Mouse (Mus musculus) cerebellum, adult 2 months (tissue): Measurements from ENCODE around the gene 2310030G06Rik. TPM values are rescaled to one million over a fixed set of nuclear protein-coding genes. Genes with fewer than 3 reads are reported as not detected.

Source experiments
- DNase-seq, 2 experiments: peaks; one replicate each; pipeline ENCODE4 v3.0.0; 2021
- H3K27ac ChIP-seq: fragments of 200-500 bp; 2 replicates; pipeline ENCODE4 v1.5.1; 2012; ENCODE audit warnings: low read length, control low read depth, inconsistent platforms; ENCODE audit not compliant: insufficient read depth
- H3K27me3 ChIP-seq: fragments of 200-500 bp; 2 replicates; pipeline ENCODE4 v1.6.1; 2012; ENCODE audit warnings: inconsistent platforms, mild to moderate bottlenecking, low read length, moderate library complexity; ENCODE audit not compliant: control insufficient read depth, insufficient read depth
- H3K4me1 ChIP-seq: fragments of 200-500 bp; 2 replicates; pipeline ENCODE4 v1.6.1; 2011; ENCODE audit warnings: low read length; ENCODE audit not compliant: control insufficient read depth, insufficient read depth
- H3K4me3 ChIP-seq: fragments of 200-500 bp; replicated peaks from 2 replicates; pipeline ENCODE3; 2011; ENCODE audit warnings: mild to moderate bottlenecking, low read depth, low read length, control low read depth; ENCODE audit not compliant: insufficient read depth
- CTCF ChIP-seq: fragments of 200-500 bp; IDR thresholded peaks from 2 replicates; pipeline ENCODE4 v1.5.1; 2011; ENCODE audit warnings: low read depth, mild to moderate bottlenecking, control low read depth, low read length, moderate library complexity, borderline replicate concordance; ENCODE audit not compliant: insufficient read depth
- POLR2A ChIP-seq: fragments of 200-500 bp; IDR thresholded peaks from 2 replicates; pipeline ENCODE4 v1.6.1; 2011; ENCODE audit warnings: low read length, control low read depth, borderline replicate concordance; ENCODE audit not compliant: insufficient read depth
- WGBS: fragments of 180-500 bp; shearing (Covaris S2); methylation state at CpG from one replicate; pipeline ENCODE4 v1.1.7; 2018; 5-methylcytosine and 5-hydroxymethylcytosine counted together
- polyA plus RNA-seq: library from polyadenylated mRNA; depleted of rRNA; stranded (reverse); fragments of >200 nt; gene quantifications from 2 replicates; pipeline ENCODE4 v1.2.3, GENCODE M21; 2012

The 2310030G06Rik gene
- polyA plus RNA-seq, 1 experiment = 3.0 TPM

GRCm38 (mm10) chr9:50727171-50727924, 19.0 kb downstream of the 2310030G06Rik start:
- Histone ChIP-seq H3K27ac (peak overlapping the region; percentile 80), H3K27me3 (no peaks in the 10 kb centered on the region), H3K4me3 (peak overlapping the region; percentile 72), H3K4me1 (peaks cover 11% of the 10 kb centered on the region; the same call in 1 of the 2 replicates)
- WGBS = 5% methylated on average over 30 of the region's 30 CpGs
- DNase-seq = peak; percentile 71 to 83
- TF ChIP-seq POLR2A (no peak), CTCF (no peak)

GRCm38 (mm10) chr9:50725921-50726590, 20.3 kb downstream of the 2310030G06Rik start:
- DNase-seq = peak; percentile 69 to 82
- Histone ChIP-seq H3K27ac (peak overlapping the region; percentile 80), H3K4me3 (peak overlapping the region; percentile 72), H3K4me1 (peaks cover 21% of the 10 kb centered on the region), H3K27me3 (no peaks in the 10 kb centered on the region)
- WGBS = 10% methylated on average over 8 of the region's 8 CpGs
- no peak for TF ChIP-seq CTCF
- TF ChIP-seq POLR2A = peak; percentile 22; the same call in 1 of the 2 replicates

GRCm38 (mm10) chr9:50724661-50725330, 21.5 kb downstream of the 2310030G06Rik start:
- peak overlapping the region; percentile 86 for H3K27ac ChIP-seq
- TF ChIP-seq POLR2A (no peak), CTCF (no peak)
- peak; percentile 51 to 54 for DNase-seq
- H3K4me1 ChIP-seq = peaks cover 26% of the 10 kb centered on the region
- no peaks in the 10 kb centered on the region for H3K27me3 ChIP-seq
- peak overlapping the region; percentile 46 for H3K4me3 ChIP-seq
- 5% methylated on average over 3 of the region's 3 CpGs for WGBS

GRCm38 (mm10) chr9:50724147-50724546, 22.2 kb downstream of the 2310030G06Rik start:
- Histone ChIP-seq H3K4me1 (peaks cover 26% of the 10 kb centered on the region), H3K27me3 (no peaks in the 10 kb centered on the region), H3K27ac (peak overlapping the region; percentile 86), H3K4me3 (peak overlapping the region; percentile 4)
- WGBS = 23% methylated on average over 2 of the region's 2 CpGs
- no peak for TF ChIP-seq CTCF
- no peak for TF ChIP-seq POLR2A
- DNase-seq = peak; percentile 39 to 54

- 5% methylated on average over 7 of the region's 7 CpGs for WGBS
- peaks cover 26% of the 10 kb centered on the region for H3K4me1 ChIP-seq
Measured at GRCm38 (mm10) chr9:50723406-50723805, 22.9 kb downstream of the 2310030G06Rik start.

GRCm38 (mm10) chr9:50722451-50722911, 23.9 kb downstream of the 2310030G06Rik start:
- Histone ChIP-seq H3K27me3 (no peaks in the 10 kb centered on the region), H3K27ac (peak overlapping the region; percentile 85), H3K4me3 (peak overlapping the region; percentile 8), H3K4me1 (peaks cover 26% of the 10 kb centered on the region)
- WGBS = 5% methylated on average over 8 of the region's 8 CpGs
- DNase-seq = peak; percentile 66 to 69
- TF ChIP-seq CTCF (no peak), POLR2A (no peak)

More at GRCm38 (mm10) chr9:50723406-50723805, 22.9 kb downstream of the 2310030G06Rik start:
- H3K4me3 ChIP-seq = peak overlapping the region; percentile 22
- peak; percentile 87 to 92 for DNase-seq
- H3K27me3 ChIP-seq = no peaks in the 10 kb centered on the region
- TF ChIP-seq CTCF = no peak
- no peak for TF ChIP-seq POLR2A
- H3K27ac ChIP-seq = peak overlapping the region; percentile 66

- Histone ChIP-seq H3K4me3 (no peak overlapping the region), H3K27ac (peak overlapping the region; percentile 32), H3K27me3 (no peaks in the 10 kb centered on the region), H3K4me1 (peaks cover 33% of the 10 kb centered on the region)
- TF ChIP-seq POLR2A = no peak
- TF ChIP-seq CTCF = no peak
- peak in 1 of 2 experiments; percentile 29 for DNase-seq
- 43% methylated on average over 12 of the region's 12 CpGs for WGBS
Measured at GRCm38 (mm10) chr9:50721061-50721460, 25.3 kb downstream of the 2310030G06Rik start.
